8 mouse cellular contexts compared by ENCODE assay signal in genomic region chrX:136868061-136869040, GRCm38 (mm10). TPM values are rescaled to one million over a fixed set of nuclear protein-coding genes. Genes with fewer than 3 reads are reported as not detected.
DNase-seq lines count a peak whose midpoint lies in the region; ATAC-seq and TF ChIP-seq lines count a peak whose summit lies in the region.

Gene Rab9b, minus strand, starts transcription at chrX:136868755.

- peak within 1 kb of the TSS; percentile 44 for H3K4me3 ChIP-seq in left cerebral cortex, adult 2 months
- H3K4me3 ChIP-seq in midbrain, embryonic 11.5 days (ENCODE audit: low read depth, low read length) = peak within 1 kb of the TSS; percentile 46

- ATAC-seq in hematopoietic stem cell, adult 5-6 weeks (replicated peaks in 1 of 2; ENCODE audit: insufficient read depth in 1 of 2, low FRiP score in 2 of 2, low TSS enrichment in 1 of 2, low read depth in 1 of 2, poor library complexity in 2 of 2, severe bottlenecking in 2 of 2) = peak; percentile 58 to 83
- peak; percentile 94 for ATAC-seq in midbrain, embryonic 11.5 days (ENCODE audit: low FRiP score)

- DNase-seq in adrenal gland, adult (ENCODE audit: inconsistent age in 2 of 2, low spot score in 1 of 2) = peak; percentile 17 to 51
- DNase-seq in adrenal gland, postnatal 4 days (ENCODE audit: low spot score in 2 of 2) = no peak
- DNase-seq in ZHBTc4 (ENCODE audit: low read depth, low spot score) = peak; percentile 48
- peak; percentile 7 for DNase-seq in embryo, embryonic 11.5 days (ENCODE audit: low read depth, low spot score)
- peak; percentile 49 to 54 for DNase-seq in left cerebral cortex, adult 2 months (ENCODE audit: extremely low spot score in 1 of 2, low spot score in 2 of 2)
- peak; percentile 90 for DNase-seq in midbrain, embryonic 11.5 days (ENCODE audit: low spot score, missing footprints)
- peak; percentile 49 for DNase-seq in telencephalon, adult 2 months (ENCODE audit: low read depth, low spot score)

- no peaks in the 10 kb centered on the region for H3K27me3 ChIP-seq in midbrain, embryonic 11.5 days (ENCODE audit: control insufficient read depth, insufficient read depth, low read length)

- TF ChIP-seq CTCF in left cerebral cortex, adult 2 months (IDR thresholded peaks at IDR 0.05) = no peak

- H3K4me2 ChIP-seq in midbrain, embryonic 11.5 days = peak within 1 kb of the TSS; percentile 54

- H3K27ac ChIP-seq in left cerebral cortex, adult 2 months = peak within 1 kb of the TSS; percentile 77
- H3K27ac ChIP-seq in midbrain, embryonic 11.5 days (ENCODE audit: low read depth, low read length) = no peak within 1 kb of the TSS

- H3K4me1 ChIP-seq in midbrain, embryonic 11.5 days (ENCODE audit: control insufficient read depth, insufficient read depth, low read length) = no peaks in the 10 kb centered on the region

- WGBS in midbrain, embryonic 11.5 days = 19% methylated on average over 28 of the region's 36 CpGs

- intact Hi-C loops in left cerebral cortex, adult 2 months (cut with DNase I) = no loop called here

- H3K9me3 ChIP-seq in midbrain, embryonic 11.5 days (ENCODE audit: control insufficient read depth, low read length) = no peaks in the 10 kb centered on the region

- no peaks in the 10 kb centered on the region for H3K36me3 ChIP-seq in midbrain, embryonic 11.5 days (ENCODE audit: control insufficient read depth, insufficient read depth, low read length)

- H3K9ac ChIP-seq in midbrain, embryonic 11.5 days (ENCODE audit: low read length) = peak within 1 kb of the TSS; percentile 56

RNA-seq across cellular contexts. Expression of gene Rab9b, which starts in this region (rescaled TPM):
- under 1 TPM; 0.84 to 0.90 TPM for total RNA-seq in adrenal gland, postnatal 4 days (2021)
- not detected in 2 replicates for total RNA-seq in hematopoietic stem cell, adult 5-6 weeks (2017)
- total RNA-seq in left cerebral cortex, adult 2 months (2021) = 10 to 100 TPM; 13.8 to 16.0 TPM
- polyA plus RNA-seq in midbrain, embryonic 11.5 days (2014; fragmentation: Nextera tagmentation; extraction: Ambion mirVana) = 5.3 and 5.4 TPM in 2 replicates

Comparison
In these comparisons a context has a peak if more than half of its experiments do, and no peak if none do; other contexts are left out.
1. RNA of gene Rab9b (total RNA-seq): 13.8 to 16.0 TPM in left cerebral cortex, adult 2 months; 0.84 to 0.90 TPM in adrenal gland, postnatal 4 days and not detected in hematopoietic stem cell, adult 5-6 weeks; every median in the first group is over 4 times any median in the second.
2. DNase-seq: peak in adrenal gland, adult (2 of 2), ZHBTc4 (single experiment), embryo, embryonic 11.5 days (single experiment), left cerebral cortex, adult 2 months (2 of 2), midbrain, embryonic 11.5 days (single experiment) and telencephalon, adult 2 months (single experiment); none in adrenal gland, postnatal 4 days (0 of 2).
3. Peak in ATAC-seq in hematopoietic stem cell, adult 5-6 weeks; RNA of the gene not detected or under 1 TPM.